In the genomic region with DNA sequence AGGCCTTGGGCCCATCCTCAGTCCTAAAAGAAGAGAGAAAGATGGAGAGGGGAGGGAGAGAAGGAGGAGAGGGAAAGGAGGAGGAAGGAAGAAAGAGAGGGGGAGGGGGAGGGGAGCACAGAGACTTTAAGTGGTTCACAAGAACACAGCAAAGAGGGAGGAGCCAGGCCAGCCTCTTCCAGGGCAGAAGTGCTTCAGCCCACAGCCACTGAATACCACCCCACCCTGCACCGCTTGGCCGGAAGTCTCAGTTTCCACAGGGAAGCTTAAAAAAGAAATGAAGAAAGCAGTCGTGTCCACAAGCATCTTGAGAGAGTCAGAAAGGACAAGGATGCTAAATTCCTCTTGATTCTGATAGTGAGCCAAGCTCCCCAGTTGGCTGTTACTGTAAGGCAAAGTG, we compare ENCODE assay signal across 11 mouse cellular contexts. TPM values are rescaled to one million over a fixed set of nuclear protein-coding genes. Genes with fewer than 3 reads are reported as not detected.
DNase-seq lines count a peak whose midpoint lies in the region; ATAC-seq and TF ChIP-seq lines count a peak whose summit lies in the region.
"Had no signal": no experiment of that assay in that cellular context is flagged by ENCODE, and none has a peak within 500 bp of the region (broad histone marks: within the 10 kb centered on the region; RNA-seq: fewer than 3 reads in every experiment).

No protein-coding gene starts in this region.

- no peak overlapping the region for H3K4me3 ChIP-seq in lung, adult 2 months (replicated peaks; ENCODE audit: extremely low read depth, low read depth, low read length)
- no peak overlapping the region for H3K4me3 ChIP-seq in bone marrow, adult 2 months (replicated peaks; ENCODE audit: control insufficient read depth, low read depth, low read length)
- no peak overlapping the region for H3K4me3 ChIP-seq in midbrain, embryonic 11.5 days (ENCODE audit: low read depth, low read length)
- H3K4me3 ChIP-seq: forebrain, embryonic 13.5 days; heart, embryonic 13.5 days; limb, embryonic 12.5 days had no signal

- no peaks in the 10 kb centered on the region for H3K9me3 ChIP-seq in midbrain, embryonic 11.5 days (ENCODE audit: control insufficient read depth, low read length)
- H3K9me3 ChIP-seq: forebrain, embryonic 13.5 days; heart, embryonic 13.5 days; limb, embryonic 12.5 days had no signal

- no peak for ATAC-seq in midbrain, embryonic 11.5 days (ENCODE audit: low FRiP score)
- ATAC-seq: forebrain, embryonic 13.5 days had no signal

- TF ChIP-seq CTCF in lung, adult 2 months (IDR thresholded peaks at IDR 0.05; ENCODE audit: insufficient read depth, low read length), result no peak
- no peak for TF ChIP-seq CTCF in bone marrow, adult 2 months (IDR thresholded peaks at IDR 0.05; ENCODE audit: control insufficient read depth, insufficient read depth, low read length)

- H3K4me2 ChIP-seq in midbrain, embryonic 11.5 days, result no peak overlapping the region
- H3K4me2 ChIP-seq: forebrain, embryonic 13.5 days; heart, embryonic 13.5 days; limb, embryonic 12.5 days had no signal

- H3K36me3 ChIP-seq in midbrain, embryonic 11.5 days (ENCODE audit: control insufficient read depth, insufficient read depth, low read length), result no peaks in the 10 kb centered on the region
- H3K36me3 ChIP-seq: heart, embryonic 13.5 days; limb, embryonic 12.5 days had no signal

- H3K27ac ChIP-seq in bone marrow, adult 2 months (ENCODE audit: control insufficient read depth, insufficient read depth, low read depth, low read length, poor library complexity), result peak overlapping the region; percentile 9
- H3K27ac ChIP-seq in midbrain, embryonic 11.5 days (ENCODE audit: low read depth, low read length), result no peak overlapping the region
- H3K27ac ChIP-seq: forebrain, embryonic 13.5 days; heart, embryonic 13.5 days; limb, embryonic 12.5 days had no signal

- no peak overlapping the region for H3K9ac ChIP-seq in midbrain, embryonic 11.5 days (ENCODE audit: low read length)
- H3K9ac ChIP-seq: forebrain, embryonic 13.5 days; heart, embryonic 13.5 days; limb, embryonic 12.5 days had no signal

- 23% methylated on average over 3 of the region's 3 CpGs for WGBS in lung, adult 2 months
- WGBS in bone marrow, adult 2 months, result 2% methylated on average over 3 of the region's 3 CpGs
- 44% methylated on average over 3 of the region's 3 CpGs for WGBS in midbrain, embryonic 11.5 days

- H3K4me1 ChIP-seq in lung, adult 2 months (ENCODE audit: control insufficient read depth, insufficient read depth, low read length), result peaks cover 25% of the 10 kb centered on the region
- H3K4me1 ChIP-seq in bone marrow, adult 2 months (ENCODE audit: control insufficient read depth, insufficient read depth, low read length), result peaks cover 21% of the 10 kb centered on the region
- no peaks in the 10 kb centered on the region for H3K4me1 ChIP-seq in midbrain, embryonic 11.5 days (ENCODE audit: control insufficient read depth, insufficient read depth, low read length)
- H3K4me1 ChIP-seq: forebrain, embryonic 13.5 days had no signal

- no peak for TF ChIP-seq POLR2A in lung, adult 2 months (IDR thresholded peaks at IDR 0.05; ENCODE audit: borderline replicate concordance, extremely low read depth, low read depth, low read length)
- TF ChIP-seq POLR2A in bone marrow, adult 2 months (IDR thresholded peaks at IDR 0.05; ENCODE audit: borderline replicate concordance, control insufficient read depth, low read depth, low read length), result no peak

- H3K27me3 ChIP-seq in midbrain, embryonic 11.5 days (ENCODE audit: control insufficient read depth, insufficient read depth, low read length), result no peaks in the 10 kb centered on the region
- H3K27me3 ChIP-seq: forebrain, embryonic 13.5 days; heart, embryonic 13.5 days; limb, embryonic 12.5 days had no signal

- DNase-seq in lung, adult 18-20 months, result peak; percentile 78 to 82
- DNase-seq in lung, adult 2 months, result no peak
- DNase-seq in lung, postnatal 4 days, result peak; percentile 68 to 75
- DNase-seq in thymus, postnatal 36 days, result peak; percentile 59 to 75
- DNase-seq in midbrain, embryonic 11.5 days (ENCODE audit: low spot score, missing footprints), result no peak
- DNase-seq in adipocyte (ENCODE audit: low spot score), result no peak
- DNase-seq: midbrain, embryonic 14.5 days had no signal

RNA-seq across cellular contexts. Expression of gene Myh9, which starts 9.2 kb away (rescaled TPM):
- polyA plus RNA-seq in lung, adult 2 months (2012; rRNA removed), result 133 and 162 TPM in 2 replicates
- 264 and 399 TPM in 2 replicates for polyA plus RNA-seq in bone marrow, adult 2 months (2011; ENCODE audit: insufficient read depth, insufficient read length, low replicate concordance, missing spikeins)
- polyA plus RNA-seq in midbrain, embryonic 11.5 days (2014; fragmentation: Nextera tagmentation; extraction: Ambion mirVana), result 16.4 and 19.6 TPM in 2 replicates

Comparison
In these comparisons a context has a peak if more than half of its experiments do, and no peak if none do; other contexts are left out.
1. DNase-seq: peak in lung, adult 18-20 months (2 of 2), lung, postnatal 4 days (2 of 2) and thymus, postnatal 36 days (2 of 2); none in lung, adult 2 months (single experiment), midbrain, embryonic 11.5 days (single experiment) and adipocyte (single experiment).